Mouse (Mus musculus): Measurements from ENCODE around the gene Emsy. TPM values are rescaled to one million over a fixed set of nuclear protein-coding genes. Genes with fewer than 3 reads are reported as not detected.

Gene Emsy
- 10 to 100 TPM; 50.8 to 71.6 TPM for total RNA-seq (2021)

GRCm38 (mm10) chr7:98656531-98657221, at the start of gene Emsy:
Gene Emsy, minus strand, starts transcription at chr7:98656783.
- intact Hi-C loops (cut with DNase I): loop anchor here (2.0 kb wide), 1 partner anchor 46 kb away; the partner anchor contains the start of gene Thap12

GRCm38 (mm10) chr7:98704276-98704675, 47.7 kb upstream of the Emsy start:
- intact Hi-C loops (cut with DNase I): loop anchor here (5.0 kb wide), 1 partner anchor 113 kb away; no protein-coding TSS in a partner anchor
- no peak for DNase-seq (ENCODE audit: low spot score in 2 of 2)

More at GRCm38 (mm10) chr7:98656531-98657221, at the start of gene Emsy:
- peak; percentile 95 to 96 for DNase-seq (ENCODE audit: low spot score in 2 of 2)

DNA sequence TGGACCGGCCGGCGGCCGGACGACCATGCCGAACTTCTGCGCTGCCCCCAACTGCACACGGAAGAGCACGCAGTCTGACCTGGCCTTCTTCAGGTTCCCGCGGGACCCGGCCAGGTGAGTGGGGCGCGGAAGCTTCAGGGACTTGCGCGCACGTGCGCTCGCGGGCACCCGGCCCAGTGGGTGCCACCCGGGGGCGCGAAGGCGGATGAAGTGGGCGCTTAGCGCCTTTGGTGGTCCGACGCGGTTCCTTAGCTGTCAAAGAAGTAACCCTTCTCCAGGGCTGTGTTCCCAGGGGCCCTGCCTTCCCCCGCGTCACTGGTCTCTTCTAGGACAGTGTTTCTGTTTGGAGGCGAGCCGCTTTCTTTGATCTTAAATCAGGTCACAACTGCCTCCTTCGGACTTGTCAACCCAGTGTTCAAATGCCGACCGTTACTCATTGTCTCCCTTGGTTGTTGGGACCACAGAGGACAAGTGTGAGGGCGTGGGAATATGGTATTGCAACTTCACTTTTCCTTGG, 46.8 kb upstream of the Emsy start:
- DNase-seq (ENCODE audit: low spot score in 2 of 2): peak in 1 of 2 experiments; percentile 22
- intact Hi-C loops (cut with DNase I): loop anchor here (2.0 to 5.0 kb wide), 2 partner anchors 47 to 114 kb away; partner anchors contain the start of gene Emsy

GRCm38 (mm10) chr7:98702283-98703240, 46.0 kb upstream of the Emsy start, which contains the start of gene Thap12:
Gene Thap12, plus strand, starts transcription at chr7:98703103.
- intact Hi-C loops (cut with DNase I): loop anchor here (2.0 to 5.0 kb wide), 2 partner anchors 46 to 115 kb away; partner anchors contain the start of gene Emsy
- peak; percentile 100 for DNase-seq (ENCODE audit: low spot score in 2 of 2)

DNA sequence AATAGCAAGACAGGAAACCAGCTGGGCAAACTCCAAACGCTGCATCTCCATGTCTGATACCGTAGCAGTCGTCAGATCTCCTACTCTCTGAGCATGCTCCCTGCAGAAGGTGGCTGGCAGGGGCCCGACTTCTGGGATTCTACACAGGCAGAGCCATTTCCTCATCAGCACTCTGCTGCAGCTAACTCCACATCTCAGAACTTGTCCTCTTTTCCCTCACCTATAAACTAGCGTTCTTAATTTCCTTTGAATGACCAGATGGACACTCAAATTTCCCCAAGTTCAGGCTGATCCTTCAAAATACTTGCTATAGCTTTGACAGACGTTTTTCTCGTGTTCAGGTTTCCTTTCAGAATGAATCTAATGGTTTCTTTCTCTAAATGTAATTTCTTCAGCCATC, 45.2 kb upstream of the Emsy start:
- intact Hi-C loops (cut with DNase I): loop anchor here (2.0 to 5.0 kb wide), 2 partner anchors 45 to 116 kb away; partner anchors contain the start of gene Emsy

DNA sequence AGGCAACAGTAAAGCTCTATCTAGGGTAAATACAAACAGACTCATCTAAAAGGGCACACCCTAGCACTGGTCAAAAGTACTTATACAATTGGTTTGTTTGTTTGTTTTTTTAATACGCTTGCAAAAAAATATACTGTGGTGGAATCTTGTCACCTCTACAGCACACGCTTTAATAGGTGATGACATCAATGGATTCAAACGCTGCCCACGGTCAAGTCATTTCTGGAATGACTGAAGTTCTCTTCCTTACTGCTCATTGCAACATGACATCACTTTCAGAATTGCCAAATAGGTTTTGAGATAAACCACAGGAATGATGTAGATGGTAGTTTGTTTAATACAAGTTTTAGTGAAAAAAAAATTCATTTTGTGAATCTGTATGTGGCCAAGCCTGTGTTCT, 42.0 kb upstream of the Emsy start:
- intact Hi-C loops (cut with DNase I): no loop called here
- no peak for DNase-seq (ENCODE audit: low spot score in 2 of 2)

More for the DNA sequence above, 45.2 kb upstream of the Emsy start:
- no peak for DNase-seq (ENCODE audit: low spot score in 2 of 2)

DNA sequence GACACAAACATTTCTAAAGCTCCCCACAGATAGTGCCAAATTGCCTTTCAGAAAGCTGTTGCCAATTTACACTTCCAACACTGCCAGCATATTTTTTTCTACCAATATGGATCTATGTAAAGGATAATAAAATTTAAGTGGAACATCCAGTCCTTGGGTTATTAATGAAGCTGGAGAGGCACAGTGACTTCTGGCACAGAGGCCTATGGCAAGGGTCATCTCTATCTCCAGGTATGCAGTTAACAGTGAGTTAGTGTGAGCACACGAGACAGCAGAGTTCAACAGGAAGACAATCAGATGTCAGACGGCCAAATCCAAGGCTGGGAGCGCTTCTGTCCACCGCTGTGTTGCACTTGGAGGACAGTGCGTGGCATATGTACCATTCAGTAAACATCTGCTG, 41.5 kb upstream of the Emsy start:
- intact Hi-C loops (cut with DNase I): no loop called here
- DNase-seq (ENCODE audit: low spot score in 2 of 2): no peak

DNA sequence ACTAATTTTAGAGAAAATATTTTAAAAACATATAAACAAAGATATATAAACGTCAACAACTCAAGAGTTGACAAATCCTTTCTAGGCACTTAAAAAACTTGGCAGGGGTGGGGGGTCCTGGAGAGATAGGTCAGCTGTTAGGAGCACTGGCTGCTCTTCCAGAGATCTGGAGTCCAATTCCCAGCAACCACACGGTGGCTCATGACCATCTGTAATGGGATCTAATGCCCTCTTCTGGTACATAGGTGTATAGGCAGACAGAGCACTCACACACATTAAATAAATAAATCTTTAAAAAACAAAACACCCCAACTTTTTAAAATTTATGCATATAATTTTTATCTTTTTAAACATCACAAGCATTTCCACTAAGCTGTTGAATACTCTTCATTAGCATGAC, 40.9 kb upstream of the Emsy start:
- intact Hi-C loops (cut with DNase I): no loop called here
- no peak for DNase-seq (ENCODE audit: low spot score in 2 of 2)

DNA sequence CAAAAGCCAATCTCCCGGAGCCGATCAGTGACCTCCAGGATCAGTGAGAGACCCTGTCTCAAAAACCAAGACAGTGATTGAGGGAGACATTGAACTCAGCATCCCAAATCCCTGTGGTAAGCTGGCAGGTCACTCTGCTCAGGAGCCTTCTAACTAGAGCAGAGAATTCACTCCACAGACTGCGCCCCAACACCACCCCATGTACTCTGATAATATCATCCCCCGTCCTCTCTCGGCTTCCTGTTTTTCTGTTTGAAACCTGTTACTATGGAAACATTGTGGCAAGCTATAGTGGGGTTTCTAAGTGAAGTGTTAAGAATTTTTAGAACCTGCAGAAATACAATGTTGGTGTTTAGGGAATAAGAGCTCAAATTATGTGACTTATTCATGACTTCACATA, 37.5 kb upstream of the Emsy start:
- intact Hi-C loops (cut with DNase I): no loop called here
- no peak for DNase-seq (ENCODE audit: low spot score in 2 of 2)

DNA sequence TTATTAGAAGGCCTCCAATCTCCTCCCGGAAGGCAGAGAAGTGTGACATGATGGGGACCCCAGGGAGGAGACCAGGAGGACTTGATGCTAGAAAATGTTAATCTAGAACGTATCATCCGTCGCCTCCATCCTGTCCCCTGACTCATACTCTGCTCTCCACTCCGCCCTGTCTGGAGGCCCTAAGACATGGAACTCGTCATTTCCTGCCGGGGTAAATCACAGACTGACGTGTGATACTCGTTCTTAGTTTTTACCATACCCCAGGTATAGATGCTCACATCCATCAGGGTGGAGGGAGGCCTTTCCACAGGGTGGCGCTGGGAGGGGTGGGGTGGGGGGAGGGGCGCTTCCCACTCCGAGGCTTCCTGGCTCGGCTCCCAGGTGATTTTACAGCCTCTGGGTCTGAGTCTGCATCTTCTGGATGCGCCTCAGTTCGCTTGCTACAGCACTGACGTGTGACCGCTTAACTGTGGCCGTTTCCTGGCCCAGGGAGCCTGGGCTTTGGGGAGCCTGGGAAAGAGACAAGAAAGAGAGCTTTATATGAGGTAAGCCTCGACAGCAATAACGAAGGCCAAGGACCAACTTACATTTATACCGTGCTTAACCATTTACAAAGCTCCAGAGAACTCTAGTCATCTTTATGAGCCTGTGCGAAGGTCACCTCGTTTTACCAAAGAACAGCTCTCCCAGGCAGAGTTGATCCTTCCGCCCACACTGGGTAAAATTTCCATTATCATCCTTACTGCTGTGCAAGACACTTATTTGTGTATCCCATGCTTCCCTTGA, 36.4 kb upstream of the Emsy start:
- DNase-seq (ENCODE audit: low spot score in 2 of 2): no peak
- intact Hi-C loops (cut with DNase I): no loop called here

- DNase-seq (ENCODE audit: low spot score in 2 of 2): no peak
- intact Hi-C loops (cut with DNase I): no loop called here
Measured at GRCm38 (mm10) chr7:98690831-98691230, 34.2 kb upstream of the Emsy start.

DNA sequence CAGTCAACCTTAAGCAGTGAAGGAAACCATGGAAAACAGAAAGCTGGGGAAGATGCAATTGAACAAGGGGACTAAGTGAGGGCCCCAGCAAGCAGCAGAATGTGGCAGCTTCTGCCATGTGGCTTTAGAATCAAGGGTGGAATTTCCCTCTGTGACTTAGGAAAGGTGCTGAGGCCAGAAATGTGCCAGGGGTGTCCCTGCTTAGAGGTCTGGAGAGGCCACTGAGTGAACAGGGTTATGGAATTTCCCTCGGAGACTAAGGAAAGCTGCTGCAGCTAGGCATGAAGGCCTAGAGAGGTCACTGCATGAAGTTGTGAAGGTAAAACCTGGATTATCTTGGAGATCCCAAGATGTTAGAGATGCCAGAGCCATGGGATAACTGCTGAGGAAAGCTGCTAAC, 33.5 kb upstream of the Emsy start:
- no peak for DNase-seq (ENCODE audit: low spot score in 2 of 2)
- intact Hi-C loops (cut with DNase I): no loop called here

GRCm38 (mm10) chr7:98685895-98686294, 29.3 kb upstream of the Emsy start:
- DNase-seq (ENCODE audit: low spot score in 2 of 2): no peak
- intact Hi-C loops (cut with DNase I): no loop called here

DNA sequence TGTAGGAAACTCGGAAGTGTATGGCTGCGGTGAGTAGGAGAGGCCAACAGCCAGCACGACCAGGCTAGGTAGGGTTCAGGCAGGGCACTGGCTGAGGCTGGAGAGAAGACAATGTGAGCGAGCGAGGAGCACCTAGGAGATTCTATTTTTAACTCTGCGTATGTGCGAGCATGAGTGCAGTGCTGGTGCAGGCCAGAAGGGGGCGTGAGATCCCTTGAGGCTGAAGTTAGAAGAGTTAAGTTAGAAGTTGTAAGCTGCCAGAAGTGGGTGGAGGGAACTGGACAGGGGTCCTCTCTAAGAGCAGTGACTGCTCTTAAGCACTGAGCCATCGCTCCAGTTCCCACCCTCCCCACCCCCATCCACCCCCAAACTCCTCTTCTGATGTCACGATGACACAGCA, 26.2 kb upstream of the Emsy start:
- DNase-seq (ENCODE audit: low spot score in 2 of 2): no peak
- intact Hi-C loops (cut with DNase I): no loop called here

GRCm38 (mm10) chr7:98680691-98681090, 24.1 kb upstream of the Emsy start:
- DNase-seq (ENCODE audit: low spot score in 2 of 2): no peak
- intact Hi-C loops (cut with DNase I): no loop called here

- intact Hi-C loops (cut with DNase I): no loop called here
- DNase-seq (ENCODE audit: low spot score in 2 of 2): no peak
Measured at GRCm38 (mm10) chr7:98678441-98678840, 21.9 kb upstream of the Emsy start.

DNA sequence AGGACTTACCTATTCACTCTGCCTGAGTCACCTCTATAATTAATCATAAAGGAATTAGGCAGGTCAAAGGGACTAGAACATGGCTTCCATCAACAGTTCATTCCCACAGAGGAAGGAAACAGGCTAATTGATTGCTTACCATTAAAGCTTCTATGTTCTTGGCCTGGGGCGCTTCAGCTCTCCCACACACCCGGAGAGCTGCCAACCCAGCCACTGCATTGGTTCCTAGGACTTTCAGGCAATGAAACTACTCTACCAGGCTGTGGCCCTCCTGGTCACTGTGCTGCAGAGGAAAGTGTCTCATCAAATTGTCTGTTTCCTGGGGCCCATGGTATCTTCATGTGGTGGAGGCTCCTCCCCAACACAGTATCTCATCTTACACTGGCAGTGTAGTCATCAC, 20.9 kb upstream of the Emsy start:
- no peak for DNase-seq (ENCODE audit: low spot score in 2 of 2)
- intact Hi-C loops (cut with DNase I): no loop called here

DNA sequence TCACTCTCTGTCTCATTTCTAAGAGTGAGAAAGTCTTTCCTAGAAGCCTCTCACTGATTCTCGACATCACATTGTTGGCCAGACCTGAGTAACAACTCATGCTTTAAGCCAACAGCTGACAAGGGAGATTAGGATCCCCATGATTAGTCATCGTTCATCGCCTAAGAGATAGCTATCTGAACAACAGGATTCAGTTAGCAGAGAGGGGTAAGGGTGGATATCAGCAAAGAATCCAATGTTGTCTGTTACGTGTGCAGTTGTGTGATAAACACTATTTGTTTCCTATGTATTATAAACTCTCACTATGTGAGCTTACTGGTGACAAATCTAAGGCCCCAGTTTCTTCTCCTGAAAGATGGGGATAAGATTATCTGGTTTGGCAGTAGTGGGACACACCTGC, 17.8 kb upstream of the Emsy start:
- intact Hi-C loops (cut with DNase I): no loop called here
- no peak for DNase-seq (ENCODE audit: low spot score in 2 of 2)

DNA sequence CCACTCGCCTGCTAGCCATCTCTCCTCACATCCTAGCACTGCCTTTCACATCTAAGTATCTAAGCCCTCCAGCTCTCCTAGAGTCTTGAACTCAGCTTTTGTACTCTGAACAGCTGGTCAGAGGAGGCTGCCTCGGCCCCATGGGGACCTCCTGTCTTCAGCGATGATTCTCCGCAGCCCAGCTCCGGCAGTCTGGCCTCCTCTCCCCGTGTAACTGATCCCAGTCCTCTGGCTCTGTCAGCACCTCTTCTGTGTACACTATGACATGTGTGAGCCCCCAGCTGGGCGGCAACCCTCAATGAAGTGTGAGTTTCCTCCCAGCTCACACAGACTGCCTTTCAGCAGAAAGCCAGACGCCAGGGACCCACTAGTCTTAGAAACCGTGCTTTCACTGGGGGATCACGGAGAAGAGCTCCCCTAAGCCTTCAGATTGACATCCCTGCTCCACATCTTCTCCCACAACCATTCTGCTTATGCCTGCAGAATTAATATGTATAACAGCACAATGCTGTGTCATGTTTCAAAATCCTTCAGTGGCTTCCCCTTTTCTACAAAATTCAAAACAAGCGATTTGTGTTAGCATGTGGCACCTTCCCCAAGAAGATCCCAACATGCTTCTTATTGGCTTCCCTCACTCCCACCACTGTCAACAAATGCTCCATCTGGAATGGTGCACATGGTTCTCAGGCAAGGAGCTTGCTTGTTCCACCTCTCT, 15.8 kb upstream of the Emsy start:
- DNase-seq (ENCODE audit: low spot score in 2 of 2): no peak

More for the DNA sequence above, 15.8 kb upstream of the Emsy start:
- intact Hi-C loops (cut with DNase I): no loop called here

Data from left cerebral cortex, postnatal 36 days (tissue).